Mouse (Mus musculus) thymus, adult 2 months (tissue): ENCODE results near the gene Defb5. TPM values are rescaled to one million over a fixed set of nuclear protein-coding genes. Genes with fewer than 3 reads are reported as not detected.
"Not testable (repeated sequence)": the region's sequence is repeated elsewhere in the genome, so short reads cannot be mapped to it uniquely, and the experiment has no call there.

Source experiments
- DNase-seq: peaks from one replicate; pipeline ENCODE4 v3.0.0; 2021
- H3K27ac ChIP-seq: fragments of 200-500 bp; 2 replicates; pipeline ENCODE4 v1.5.1; 2012; ENCODE audit warnings: low read length, control low read depth; ENCODE audit not compliant: control insufficient read depth, insufficient read depth
- H3K27me3 ChIP-seq: fragments of 200-500 bp; 2 replicates; pipeline ENCODE4 v1.6.1; 2012; ENCODE audit warnings: mild to moderate bottlenecking, low read length, moderate library complexity, mixed read lengths; ENCODE audit not compliant: control insufficient read depth, insufficient read depth
- H3K36me3 ChIP-seq: fragments of 200-500 bp; 2 replicates; pipeline ENCODE4 v1.6.1; 2012; ENCODE audit warnings: mild to moderate bottlenecking, low read length, moderate library complexity; ENCODE audit not compliant: control insufficient read depth, insufficient read depth
- H3K4me1 ChIP-seq: fragments of 200-500 bp; replicated peaks from 2 replicates; pipeline ENCODE4 v1.6.1; 2012; ENCODE audit warnings: low read length; ENCODE audit not compliant: control insufficient read depth, insufficient read depth
- H3K4me3 ChIP-seq: fragments of 200-500 bp; 2 replicates; pipeline ENCODE4 v1.5.1; 2012; ENCODE audit warnings: mild to moderate bottlenecking, low read length, control low read depth, moderate library complexity; ENCODE audit not compliant: control insufficient read depth, insufficient read depth
- CTCF ChIP-seq: fragments of 200-500 bp; IDR thresholded peaks from 2 replicates; pipeline ENCODE4 v1.5.1; 2012; ENCODE audit warnings: mild to moderate bottlenecking, control low read depth, low read length, moderate library complexity, borderline replicate concordance; ENCODE audit not compliant: control insufficient read depth, poor library complexity, insufficient read depth; ENCODE audit errors: extremely low read depth
- POLR2A ChIP-seq: fragments of 200-500 bp; IDR thresholded peaks from 2 replicates; pipeline ENCODE4 v1.6.1; 2012; ENCODE audit warnings: mild to moderate bottlenecking, low read length, control low read depth, moderate library complexity; ENCODE audit not compliant: control insufficient read depth, poor library complexity, insufficient read depth; ENCODE audit errors: extremely low read depth
- WGBS: fragments of 180-500 bp; shearing (Covaris S2); methylation state at CpG from one replicate; pipeline ENCODE4 v1.1.7; 2018; 5-methylcytosine and 5-hydroxymethylcytosine counted together
- polyA plus RNA-seq: library from polyadenylated mRNA; depleted of rRNA; stranded (reverse); fragments of >200 nt; gene quantifications from 2 replicates; pipeline ENCODE4 v1.2.3, GENCODE M21; 2012; rRNA removed

Defb5 gene
- not detected in 2 replicates for polyA plus RNA-seq

- DNase-seq, result no peak
- TF ChIP-seq POLR2A, result no peak
- no peak for TF ChIP-seq CTCF
- no peak within 1 kb of the TSS for H3K4me3 ChIP-seq
- H3K4me1 ChIP-seq, result no peaks in the 10 kb centered on the region
- H3K27ac ChIP-seq, result no peak within 1 kb of the TSS
- H3K36me3 ChIP-seq, result no peaks in the 10 kb centered on the region
- WGBS, result 96% methylated on average over 5 of the region's 5 CpGs
- no peaks in the 10 kb centered on the region for H3K27me3 ChIP-seq
These were observed at the start of gene Defb5 for GRCm38 (mm10) chr8:19247280-19247679. TSS of gene Defb5 (plus strand) at chr8:19247580.

- Histone ChIP-seq H3K4me1 (no peaks in the 10 kb centered on the region), H3K27me3 (no peaks in the 10 kb centered on the region), H3K4me3 (no peak within 1 kb of the TSS), H3K36me3 (no peaks in the 10 kb centered on the region), H3K27ac (no peak within 1 kb of the TSS)
- TF ChIP-seq CTCF, result no peak
- TF ChIP-seq POLR2A, result no peak
- WGBS, result 70% methylated on average over 1 of the region's 1 CpGs
- DNase-seq, result no peak
These were observed 22.2 kb upstream of the Defb5 start, which contains the start of gene Defb6 for GRCm38 (mm10) chr8:19225161-19225560. TSS of gene Defb6 (plus strand) at chr8:19225478.

- Histone ChIP-seq H3K36me3 (no peaks in the 10 kb centered on the region), H3K27ac (no peak overlapping the region), H3K27me3 (no peaks in the 10 kb centered on the region), H3K4me1 (no peaks in the 10 kb centered on the region), H3K4me3 (no peak overlapping the region)
- 71% methylated on average over 1 of the region's 1 CpGs for WGBS
- TF ChIP-seq CTCF (no peak), POLR2A (no peak)
- DNase-seq, result no peak
These were observed 9.3 kb upstream of the Defb5 start for GRCm38 (mm10) chr8:19238101-19238500.

GRCm38 (mm10) chr8:19239616-19240015 is 7.8 kb upstream of the Defb5 start, which contains the start of gene Defb46:
TSS of gene Defb46 (plus strand) at chr8:19239916.
- WGBS, result 78% methylated on average over 2 of the region's 2 CpGs
- H3K27me3 ChIP-seq, result no peaks in the 10 kb centered on the region
- H3K27ac ChIP-seq, result no peak within 1 kb of the TSS
- TF ChIP-seq POLR2A (no peak), CTCF (no peak)
- H3K36me3 ChIP-seq, result no peaks in the 10 kb centered on the region
- DNase-seq, result no peak
- H3K4me3 ChIP-seq, result no peak within 1 kb of the TSS
- no peaks in the 10 kb centered on the region for H3K4me1 ChIP-seq

DNA sequence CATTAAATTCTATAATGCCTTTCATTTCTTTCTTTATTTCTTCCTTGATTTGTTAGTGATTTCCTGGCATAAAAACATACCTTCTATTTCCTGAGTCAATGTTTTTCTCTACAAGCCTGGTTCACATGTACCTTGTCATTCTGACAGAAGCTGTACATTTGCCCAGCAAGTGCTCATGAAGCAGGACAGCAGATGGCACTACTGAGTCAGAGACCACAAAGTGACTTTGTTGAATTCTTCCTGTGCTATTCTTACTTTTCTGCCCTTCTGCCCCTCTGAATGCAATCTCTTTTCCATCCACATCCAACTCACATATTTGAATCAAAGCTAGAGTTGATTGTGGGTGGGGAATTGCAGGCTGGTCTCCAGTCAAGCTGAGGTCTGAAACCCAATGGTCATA is 10.8 kb downstream of the Defb5 start:
- H3K36me3 ChIP-seq, result no peaks in the 10 kb centered on the region
- TF ChIP-seq CTCF (no peak), POLR2A (no peak)
- H3K27me3 ChIP-seq, result no peaks in the 10 kb centered on the region
- H3K4me3 ChIP-seq, result no peak overlapping the region
- no peak overlapping the region for H3K27ac ChIP-seq
- no peak for DNase-seq
- no peaks in the 10 kb centered on the region for H3K4me1 ChIP-seq

DNA sequence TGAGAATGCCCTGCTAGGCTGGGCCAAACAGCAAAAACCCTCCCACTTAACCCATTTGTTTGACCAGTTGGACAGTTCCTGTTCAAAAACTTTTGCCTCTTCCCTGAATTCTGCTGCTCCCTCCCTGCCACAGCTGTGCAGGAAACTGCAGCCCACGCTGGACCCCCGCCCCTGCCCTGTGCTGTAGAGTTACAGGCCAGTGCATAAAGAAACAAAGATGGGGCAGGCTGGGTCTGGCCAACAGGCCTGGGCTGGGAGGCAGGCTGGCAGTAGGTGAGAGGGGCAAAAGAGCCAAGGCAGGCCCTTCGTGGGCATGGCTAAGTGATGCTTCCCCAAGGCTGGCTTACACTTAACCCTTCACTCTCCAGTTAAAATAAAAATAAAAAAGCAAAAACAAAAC is 12.3 kb downstream of the Defb5 start:
- no peak for TF ChIP-seq POLR2A
- TF ChIP-seq CTCF, result no peak
- Histone ChIP-seq H3K36me3 (no peaks in the 10 kb centered on the region), H3K4me3 (no peak overlapping the region), H3K4me1 (no peaks in the 10 kb centered on the region), H3K27ac (no peak overlapping the region), H3K27me3 (no peaks in the 10 kb centered on the region)
- no peak for DNase-seq
- 39% methylated on average over 3 of the region's 3 CpGs for WGBS

- not testable (repeated sequence) for H3K4me1 ChIP-seq, DNase-seq, H3K36me3 ChIP-seq, H3K27ac ChIP-seq, H3K27me3 ChIP-seq, H3K4me3 ChIP-seq
- 59% methylated on average over 2 of the region's 2 CpGs for WGBS
These were observed 45.7 kb downstream of the Defb5 start, which contains the start of gene Defb3 for GRCm38 (mm10) chr8:19293060-19293459. TSS of gene Defb3 (plus strand) at chr8:19293360.

DNA sequence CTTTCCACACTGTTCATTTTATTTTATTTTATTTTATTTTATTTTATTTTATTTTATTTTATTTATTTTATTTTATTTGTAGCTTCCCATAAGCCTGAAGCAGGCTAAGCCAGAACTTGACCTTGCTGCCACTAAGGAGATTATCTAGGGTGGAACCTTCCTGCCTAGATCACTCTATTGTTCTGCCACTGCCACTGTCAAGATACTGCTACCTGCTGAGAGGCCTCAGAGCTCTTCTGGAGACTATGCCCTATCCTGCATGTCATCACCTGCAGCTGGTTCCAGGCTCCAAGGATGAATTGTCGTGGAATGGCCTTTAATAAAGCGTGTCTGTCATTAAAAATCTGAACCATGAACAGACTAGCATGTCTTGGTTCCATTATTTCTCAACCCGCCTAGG is 51.0 kb downstream of the Defb5 start:
- not testable (repeated sequence) for DNase-seq, H3K27ac ChIP-seq, H3K27me3 ChIP-seq, H3K4me3 ChIP-seq, H3K4me1 ChIP-seq, H3K36me3 ChIP-seq
- 66% methylated on average over 3 of the region's 3 CpGs for WGBS

Other genes with a start within 250 kb of the Defb5 start
- not detected in 2 replicates for gene Defb38, start 221.0 kb upstream of the Defb5 start, polyA plus RNA-seq
- not detected in 2 replicates for gene Defb39, start 182.8 kb upstream of the Defb5 start, polyA plus RNA-seq
- not detected in 2 replicates for gene Defb12, start 132.7 kb upstream of the Defb5 start, polyA plus RNA-seq
- not detected in 2 replicates for gene Defb34, start 123.8 kb upstream of the Defb5 start, polyA plus RNA-seq
- gene Gm45826, start 106.8 kb upstream of the Defb5 start, polyA plus RNA-seq, result not detected in 2 replicates
- gene Defb14, start 53.2 kb upstream of the Defb5 start, polyA plus RNA-seq, result not detected in 2 replicates
- gene Defb4, start 48.9 kb upstream of the Defb5 start, polyA plus RNA-seq, result not detected in 2 replicates
- gene Defb6, start 22.1 kb upstream of the Defb5 start, polyA plus RNA-seq, result 19.6 and 32.1 TPM in 2 replicates
- gene Defb46, start 7.7 kb upstream of the Defb5 start, polyA plus RNA-seq, result not detected in 2 replicates
- gene Defb3, start 45.8 kb downstream of the Defb5 start, polyA plus RNA-seq, result not detected in 2 replicates
- gene Defb8, start 200.0 kb downstream of the Defb5 start, polyA plus RNA-seq, result not detected in 2 replicates
- not detected in 2 replicates for gene Defb7, start 247.5 kb downstream of the Defb5 start, polyA plus RNA-seq